Mouse (Mus musculus): ENCODE data around the gene Rsph10b. TPM values are rescaled to one million over a fixed set of nuclear protein-coding genes. Genes with fewer than 3 reads are reported as not detected.

Gene Rsph10b
- polyA plus RNA-seq, 1 experiment from 2014 or later = 0.73 TPM

DNA sequence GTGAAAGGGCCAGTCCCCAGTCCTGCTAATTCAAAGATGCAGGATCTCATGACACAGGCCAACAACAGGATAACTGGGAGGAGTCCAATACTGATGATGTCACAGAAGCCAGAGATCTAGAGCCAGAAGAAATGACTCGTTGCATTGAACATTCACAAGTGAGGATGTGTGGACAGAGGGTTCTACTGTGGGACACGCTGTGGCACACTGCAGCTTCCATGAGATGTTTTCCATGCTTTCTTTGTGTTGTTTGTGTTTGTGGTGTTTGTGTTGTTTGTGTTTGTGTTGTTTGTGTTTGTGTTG, 42.7 kb downstream of the Rsph10b start:
- Histone ChIP-seq H3K36me3 (ENCODE audit: control insufficient read depth, insufficient read depth, low read length) (no peaks in the 10 kb centered on the region), H3K4me2 (ENCODE audit: low read depth, low read length, severe bottlenecking) (no peak overlapping the region), H3K9ac (ENCODE audit: low read length) (no peak overlapping the region), H3K4me1 (replicated peaks; ENCODE audit: control insufficient read depth, insufficient read depth, low read length) (no peaks in the 10 kb centered on the region), H3K9me3 (ENCODE audit: control insufficient read depth, low read length) (no peaks in the 10 kb centered on the region), H3K27me3 (ENCODE audit: control insufficient read depth, insufficient read depth, low read length) (no peaks in the 10 kb centered on the region), H3K27ac (ENCODE audit: low read depth, low read length) (no peak overlapping the region), H3K4me3 (ENCODE audit: low read depth, low read length) (no peak overlapping the region)
- peak; percentile 42; the same call in 1 of the 2 replicates for ATAC-seq (replicated peaks; ENCODE audit: low FRiP score)
- no peak for DNase-seq (ENCODE audit: low spot score)
- WGBS = 76% methylated on average over 2 of the region's 2 CpGs

- Histone ChIP-seq H3K9ac (ENCODE audit: low read length) (no peak overlapping the region), H3K27me3 (ENCODE audit: control insufficient read depth, insufficient read depth, low read length) (no peaks in the 10 kb centered on the region), H3K4me2 (ENCODE audit: low read depth, low read length, severe bottlenecking) (no peak overlapping the region), H3K36me3 (ENCODE audit: control insufficient read depth, insufficient read depth, low read length) (no peaks in the 10 kb centered on the region), H3K27ac (ENCODE audit: low read depth, low read length) (no peak overlapping the region), H3K4me3 (ENCODE audit: low read depth, low read length) (no peak overlapping the region), H3K4me1 (replicated peaks; ENCODE audit: control insufficient read depth, insufficient read depth, low read length) (peaks cover 3% of the 10 kb centered on the region; the same call in 1 of the 2 replicates), H3K9me3 (ENCODE audit: control insufficient read depth, low read length) (no peaks in the 10 kb centered on the region)
- DNase-seq (ENCODE audit: low spot score) = no peak
- WGBS = 91% methylated on average over 11 of the region's 11 CpGs
- ATAC-seq (replicated peaks; ENCODE audit: low FRiP score) = no peak
Observed at GRCm38 (mm10) chr5:143976232-143976631, 43.4 kb downstream of the Rsph10b start.

DNA sequence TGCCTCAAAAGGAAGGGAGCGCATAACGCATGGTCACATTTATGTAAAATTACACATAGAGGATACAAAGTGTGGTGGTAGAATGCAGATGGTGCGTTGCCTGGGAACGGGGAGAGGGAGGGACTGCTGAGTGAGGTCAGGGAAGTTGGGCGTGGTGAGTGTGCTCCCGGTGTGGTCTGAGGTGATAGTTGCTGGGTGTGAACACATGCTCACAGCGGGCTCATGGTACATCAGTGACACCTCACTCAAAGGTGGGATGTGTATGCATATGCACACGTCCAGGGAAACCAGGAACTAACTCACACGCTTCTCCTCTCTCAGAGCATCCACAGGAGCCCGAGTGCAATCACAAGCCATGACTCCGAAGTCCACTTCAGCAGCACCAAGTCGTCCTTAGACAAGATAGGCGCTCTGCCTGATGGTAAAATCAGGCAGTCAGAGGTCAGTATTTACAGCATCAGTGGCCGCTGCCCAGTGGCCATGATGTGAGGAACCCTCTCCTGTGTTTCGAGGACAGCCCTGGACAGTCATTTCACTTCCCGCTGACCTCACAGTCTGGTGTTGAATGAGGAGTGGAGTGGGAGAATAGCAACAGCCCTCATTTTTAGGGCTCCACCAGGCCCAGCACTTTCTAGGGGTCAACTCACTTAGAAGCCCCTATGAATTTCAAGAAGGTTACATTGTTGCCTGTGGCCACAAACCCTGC, 44.0 kb downstream of the Rsph10b start:
- Histone ChIP-seq H3K9me3 (ENCODE audit: control insufficient read depth, low read length) (no peaks in the 10 kb centered on the region), H3K4me1 (replicated peaks; ENCODE audit: control insufficient read depth, insufficient read depth, low read length) (peaks cover 3% of the 10 kb centered on the region; the same call in 1 of the 2 replicates), H3K4me3 (ENCODE audit: low read depth, low read length) (no peak overlapping the region), H3K27ac (ENCODE audit: low read depth, low read length) (no peak overlapping the region), H3K4me2 (ENCODE audit: low read depth, low read length, severe bottlenecking) (no peak overlapping the region), H3K9ac (ENCODE audit: low read length) (no peak overlapping the region), H3K27me3 (ENCODE audit: control insufficient read depth, insufficient read depth, low read length) (no peaks in the 10 kb centered on the region), H3K36me3 (ENCODE audit: control insufficient read depth, insufficient read depth, low read length) (no peaks in the 10 kb centered on the region)
- 84% methylated on average over 16 of the region's 16 CpGs for WGBS
- no peak for DNase-seq (ENCODE audit: low spot score)
- ATAC-seq (replicated peaks; ENCODE audit: low FRiP score) = no peak

DNA sequence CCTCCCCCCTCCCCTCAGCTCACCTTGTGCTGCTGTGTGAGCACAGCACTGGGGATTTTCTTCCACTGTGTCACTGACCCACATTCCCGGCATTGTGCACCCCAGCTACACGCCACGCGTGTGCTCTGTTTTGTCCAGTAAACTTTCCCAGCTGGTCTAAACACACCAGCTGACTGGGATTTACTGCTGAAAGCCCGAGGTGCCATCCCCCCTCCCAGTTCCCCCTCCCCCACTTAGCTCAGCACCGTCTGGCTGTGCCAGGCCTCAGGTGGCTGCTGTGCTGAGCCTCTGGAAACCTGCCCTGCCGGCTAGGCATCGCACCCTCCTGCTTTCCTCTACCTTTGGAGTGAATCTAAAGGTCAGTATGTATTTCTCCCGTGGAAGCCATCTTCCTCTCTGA, 48.0 kb downstream of the Rsph10b start:
- Histone ChIP-seq H3K9me3 (ENCODE audit: control insufficient read depth, low read length) (no peaks in the 10 kb centered on the region), H3K27ac (ENCODE audit: low read depth, low read length) (no peak overlapping the region), H3K4me2 (ENCODE audit: low read depth, low read length, severe bottlenecking) (no peak overlapping the region), H3K4me3 (ENCODE audit: low read depth, low read length) (no peak overlapping the region), H3K36me3 (ENCODE audit: control insufficient read depth, insufficient read depth, low read length) (no peaks in the 10 kb centered on the region; the same call in 1 of the 2 replicates), H3K4me1 (replicated peaks; ENCODE audit: control insufficient read depth, insufficient read depth, low read length) (peaks cover 3% of the 10 kb centered on the region; the same call in 1 of the 2 replicates), H3K27me3 (ENCODE audit: control insufficient read depth, insufficient read depth, low read length) (no peaks in the 10 kb centered on the region), H3K9ac (ENCODE audit: low read length) (no peak overlapping the region)
- ATAC-seq (replicated peaks; ENCODE audit: low FRiP score) (no peak), DNase-seq (ENCODE audit: low spot score) (no peak)
- 32% methylated on average over 9 of the region's 9 CpGs for WGBS

DNA sequence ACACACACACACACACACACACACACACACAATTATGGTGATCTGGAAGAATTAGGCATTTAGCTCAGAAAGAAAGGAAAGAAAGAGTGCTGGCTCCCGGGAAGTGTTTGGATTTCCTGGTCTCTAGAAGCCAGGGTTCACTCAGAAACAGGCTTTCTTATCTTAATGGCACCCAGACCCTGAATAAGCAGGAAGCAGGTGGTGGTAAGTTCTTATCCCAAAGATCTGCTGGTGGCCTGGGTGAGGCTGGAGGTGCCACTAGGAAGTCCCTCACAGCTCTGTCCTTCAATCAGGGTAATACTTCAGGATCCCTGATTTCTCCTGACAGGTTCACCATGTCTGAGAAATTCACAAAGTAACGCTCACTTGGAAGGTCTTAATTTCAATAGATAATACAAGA, 49.5 kb downstream of the Rsph10b start:
- Histone ChIP-seq H3K4me3 (ENCODE audit: low read depth, low read length) (no peak overlapping the region), H3K4me2 (ENCODE audit: low read depth, low read length, severe bottlenecking) (no peak overlapping the region), H3K9me3 (ENCODE audit: control insufficient read depth, low read length) (no peaks in the 10 kb centered on the region), H3K36me3 (ENCODE audit: control insufficient read depth, insufficient read depth, low read length) (no peaks in the 10 kb centered on the region; the same call in 1 of the 2 replicates), H3K27me3 (ENCODE audit: control insufficient read depth, insufficient read depth, low read length) (no peaks in the 10 kb centered on the region), H3K9ac (ENCODE audit: low read length) (no peak overlapping the region), H3K27ac (ENCODE audit: low read depth, low read length) (no peak overlapping the region), H3K4me1 (replicated peaks; ENCODE audit: control insufficient read depth, insufficient read depth, low read length) (peaks cover 3% of the 10 kb centered on the region; the same call in 1 of the 2 replicates)
- ATAC-seq (replicated peaks; ENCODE audit: low FRiP score) (no peak), DNase-seq (ENCODE audit: low spot score) (no peak)
- WGBS = 85% methylated on average over 2 of the region's 2 CpGs

DNA sequence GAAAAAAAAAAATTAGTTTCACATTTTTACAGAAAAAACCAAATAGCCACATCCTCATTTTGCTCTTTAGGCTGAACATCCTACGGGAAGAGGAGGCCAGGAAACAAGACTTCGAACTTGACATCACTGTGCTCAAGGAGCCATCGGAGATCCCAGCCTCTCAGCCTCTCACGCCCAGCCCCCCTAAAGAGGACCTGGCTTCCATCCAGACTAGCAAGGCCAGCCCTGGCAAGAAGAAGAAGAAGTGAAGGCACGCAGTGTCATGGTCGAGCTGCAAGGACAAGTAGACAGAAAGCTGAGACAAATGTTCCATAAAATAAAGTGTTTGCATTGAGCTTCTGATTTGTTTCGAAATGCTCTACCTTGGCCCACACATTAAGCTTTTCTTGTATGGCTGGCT, 52.5 kb downstream of the Rsph10b start:
- H3K36me3 ChIP-seq (ENCODE audit: control insufficient read depth, insufficient read depth, low read length) = no peaks in the 10 kb centered on the region; the same call in 1 of the 2 replicates
- H3K4me1 ChIP-seq (replicated peaks; ENCODE audit: control insufficient read depth, insufficient read depth, low read length) = peaks cover 3% of the 10 kb centered on the region; the same call in 1 of the 2 replicates
- no peak overlapping the region for H3K9ac ChIP-seq (ENCODE audit: low read length)
- H3K4me3 ChIP-seq (ENCODE audit: low read depth, low read length) = no peak overlapping the region
- H3K27me3 ChIP-seq (ENCODE audit: control insufficient read depth, insufficient read depth, low read length) = no peaks in the 10 kb centered on the region
- no peak for DNase-seq (ENCODE audit: low spot score)
- ATAC-seq (replicated peaks; ENCODE audit: low FRiP score) = no peak
- WGBS = 95% methylated on average over 7 of the region's 7 CpGs
- no peak overlapping the region for H3K4me2 ChIP-seq (ENCODE audit: low read depth, low read length, severe bottlenecking)
- no peaks in the 10 kb centered on the region for H3K9me3 ChIP-seq (ENCODE audit: control insufficient read depth, low read length)
- H3K27ac ChIP-seq (ENCODE audit: low read depth, low read length) = no peak overlapping the region

GRCm38 (mm10) chr5:143987596-143987995, 54.8 kb downstream of the Rsph10b start:
- peaks cover 3% of the 10 kb centered on the region; the same call in 1 of the 2 replicates for H3K36me3 ChIP-seq (ENCODE audit: control insufficient read depth, insufficient read depth, low read length)
- H3K27me3 ChIP-seq (ENCODE audit: control insufficient read depth, insufficient read depth, low read length) = no peaks in the 10 kb centered on the region
- H3K4me1 ChIP-seq (replicated peaks; ENCODE audit: control insufficient read depth, insufficient read depth, low read length) = no peaks in the 10 kb centered on the region
- H3K9me3 ChIP-seq (ENCODE audit: control insufficient read depth, low read length) = no peaks in the 10 kb centered on the region
- WGBS = 93% methylated on average over 3 of the region's 3 CpGs
- DNase-seq (ENCODE audit: low spot score) (no peak), ATAC-seq (replicated peaks; ENCODE audit: low FRiP score) (no peak)
- H3K4me3 ChIP-seq (ENCODE audit: low read depth, low read length) = no peak overlapping the region
- no peak overlapping the region for H3K27ac ChIP-seq (ENCODE audit: low read depth, low read length)
- no peak overlapping the region for H3K9ac ChIP-seq (ENCODE audit: low read length)
- no peak overlapping the region for H3K4me2 ChIP-seq (ENCODE audit: low read depth, low read length, severe bottlenecking)

- Histone ChIP-seq H3K27ac (ENCODE audit: low read depth, low read length) (no peak overlapping the region), H3K9me3 (ENCODE audit: control insufficient read depth, low read length) (no peaks in the 10 kb centered on the region), H3K4me2 (ENCODE audit: low read depth, low read length, severe bottlenecking) (no peak overlapping the region), H3K36me3 (ENCODE audit: control insufficient read depth, insufficient read depth, low read length) (peaks cover 8% of the 10 kb centered on the region; the same call in 1 of the 2 replicates), H3K9ac (ENCODE audit: low read length) (no peak overlapping the region), H3K4me3 (ENCODE audit: low read depth, low read length) (no peak overlapping the region), H3K4me1 (replicated peaks; ENCODE audit: control insufficient read depth, insufficient read depth, low read length) (no peaks in the 10 kb centered on the region), H3K27me3 (ENCODE audit: control insufficient read depth, insufficient read depth, low read length) (no peaks in the 10 kb centered on the region)
- ATAC-seq (replicated peaks; ENCODE audit: low FRiP score) = no peak
- WGBS = 86% methylated on average over 4 of the region's 4 CpGs
- DNase-seq (ENCODE audit: low spot score) = no peak
Observed at GRCm38 (mm10) chr5:143989046-143989445, 56.2 kb downstream of the Rsph10b start.

DNA sequence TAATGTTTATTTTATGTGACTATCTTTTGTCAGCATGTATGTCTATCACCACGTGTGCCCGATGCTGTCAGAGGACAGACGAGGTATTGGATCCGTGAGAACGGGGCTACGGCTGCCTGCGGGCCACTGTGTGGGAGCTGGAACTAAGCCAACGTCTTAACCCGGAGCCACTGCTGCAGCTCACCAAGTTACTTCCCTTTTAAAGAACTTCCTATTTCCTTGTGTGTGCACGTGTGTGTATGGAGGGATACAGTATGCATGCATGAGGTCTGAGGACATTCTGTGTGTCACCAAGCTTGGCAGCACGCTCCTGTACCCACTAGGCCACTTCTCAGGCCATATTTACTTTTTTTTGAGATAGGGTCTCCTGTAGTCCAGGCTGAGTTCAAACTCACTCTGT, 57.3 kb downstream of the Rsph10b start:
- Histone ChIP-seq H3K9me3 (ENCODE audit: control insufficient read depth, low read length) (no peaks in the 10 kb centered on the region), H3K9ac (ENCODE audit: low read length) (no peak overlapping the region), H3K27ac (ENCODE audit: low read depth, low read length) (no peak overlapping the region), H3K36me3 (ENCODE audit: control insufficient read depth, insufficient read depth, low read length) (peaks cover 8% of the 10 kb centered on the region; the same call in 1 of the 2 replicates), H3K4me2 (ENCODE audit: low read depth, low read length, severe bottlenecking) (no peak overlapping the region), H3K27me3 (ENCODE audit: control insufficient read depth, insufficient read depth, low read length) (no peaks in the 10 kb centered on the region), H3K4me3 (ENCODE audit: low read depth, low read length) (no peak overlapping the region), H3K4me1 (replicated peaks; ENCODE audit: control insufficient read depth, insufficient read depth, low read length) (no peaks in the 10 kb centered on the region)
- ATAC-seq (replicated peaks; ENCODE audit: low FRiP score) (no peak), DNase-seq (ENCODE audit: low spot score) (no peak)
- WGBS = 93% methylated on average over 11 of the region's 11 CpGs
